Mouse (Mus musculus): Measurements from ENCODE around the gene Prr15.

Prr15 gene

GRCm38 (mm10) chr6:54325246-54325885 lies at the start of gene Prr15:
TSS of gene Prr15 (plus strand) at chr6:54325835.
- no peak for DNase-seq

GRCm38 (mm10) chr6:54277234-54277633 lies 48.4 kb upstream of the Prr15 start:
- DNase-seq: no peak

- no peak for DNase-seq
These were observed 47.8 kb upstream of the Prr15 start for GRCm38 (mm10) chr6:54277828-54278227.

DNA sequence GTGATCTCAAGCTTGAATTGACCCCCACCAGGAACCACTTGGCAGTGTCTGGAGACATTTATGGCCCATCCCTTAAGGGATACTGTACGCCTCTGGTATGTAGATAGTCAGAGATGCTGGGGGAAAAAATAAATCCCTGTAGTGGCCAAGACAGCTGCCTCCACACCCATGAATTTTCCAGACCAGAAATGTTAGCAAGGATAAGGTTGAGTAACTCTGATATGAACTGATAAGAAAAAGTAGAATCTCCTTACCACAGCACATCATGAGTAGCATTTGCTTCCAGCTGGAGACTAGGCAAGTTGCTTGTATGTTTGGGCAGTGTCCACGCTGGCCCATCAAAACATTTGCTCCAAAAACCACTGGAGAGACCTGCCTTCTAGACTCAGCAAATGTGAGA lies 47.0 kb upstream of the Prr15 start:
- DNase-seq: no peak

DNA sequence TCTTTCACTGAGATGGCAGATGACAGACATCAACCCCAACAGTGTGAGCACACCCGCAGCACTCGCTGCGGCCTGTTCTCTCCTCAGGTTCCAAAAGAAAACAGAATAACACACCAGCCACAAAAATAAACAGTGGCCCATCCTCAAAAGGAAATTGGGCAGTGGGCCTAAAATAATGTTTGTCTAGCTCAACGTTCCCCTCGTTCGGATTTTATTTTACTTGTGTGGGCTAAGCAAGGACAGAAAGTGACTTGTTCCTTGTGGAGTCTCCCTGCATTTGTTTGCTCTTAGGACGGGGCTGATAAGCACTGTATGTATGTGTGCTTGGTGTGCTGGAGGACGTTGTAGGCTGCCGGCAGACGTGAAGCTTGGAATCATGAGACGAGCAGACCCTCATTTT lies 46.2 kb upstream of the Prr15 start:
- no peak for DNase-seq

DNA sequence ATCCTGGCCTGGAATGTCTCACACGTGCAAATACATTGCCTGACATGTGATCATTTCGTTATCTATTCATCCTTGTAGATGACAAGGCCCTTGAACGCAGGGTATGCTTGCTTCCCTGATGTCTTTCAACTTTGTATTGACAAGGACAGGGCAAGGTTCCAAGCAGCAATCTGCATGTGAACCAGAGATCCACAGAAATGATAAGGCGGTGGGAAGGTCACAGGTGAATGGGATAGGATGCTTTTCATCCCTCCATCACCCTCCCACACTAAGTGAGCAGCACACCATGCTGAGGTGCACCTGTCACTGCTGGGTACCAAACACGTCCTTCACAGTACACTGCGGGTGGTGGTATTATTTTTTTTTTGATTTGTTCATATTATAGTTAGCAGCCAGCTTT lies 45.4 kb upstream of the Prr15 start:
- no peak for DNase-seq

- DNase-seq: no peak
These were observed 42.3 kb upstream of the Prr15 start for GRCm38 (mm10) chr6:54283299-54283698.

- DNase-seq: no peak
These were observed 41.4 kb upstream of the Prr15 start for GRCm38 (mm10) chr6:54284167-54284711.

GRCm38 (mm10) chr6:54286813-54287212 lies 38.8 kb upstream of the Prr15 start:
- DNase-seq: no peak

DNA sequence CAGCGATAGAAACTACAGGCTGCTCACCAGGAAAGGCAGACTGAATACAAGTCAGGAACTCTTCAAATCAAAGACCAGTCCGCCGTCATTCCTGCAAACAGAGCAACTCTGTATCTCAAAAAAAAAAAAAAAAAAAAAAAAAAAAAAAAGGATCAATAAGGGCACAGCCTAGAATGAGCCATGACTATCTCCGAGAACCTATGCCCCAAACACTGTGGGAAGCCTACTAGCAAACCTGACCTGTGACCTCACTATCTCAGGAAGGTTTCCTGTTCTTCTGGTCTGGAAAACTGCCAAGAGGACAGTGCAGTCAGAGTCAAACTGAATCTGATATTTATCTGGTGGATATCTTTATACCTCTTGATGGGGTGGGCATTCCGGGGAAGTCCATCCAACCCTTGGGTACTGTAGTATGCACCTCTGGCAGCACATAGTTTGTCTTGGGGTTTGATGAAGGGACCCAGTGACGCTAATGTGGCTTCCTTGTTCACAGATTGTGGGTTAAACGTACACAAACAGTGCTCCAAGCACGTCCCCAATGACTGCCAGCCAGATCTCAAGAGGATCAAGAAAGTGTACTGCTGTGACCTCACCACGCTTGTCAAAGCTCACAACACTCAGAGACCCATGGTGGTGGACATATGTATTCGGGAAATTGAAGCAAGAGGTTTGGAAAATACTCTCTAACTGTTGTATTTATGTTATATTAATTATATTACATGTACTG lies 35.7 kb upstream of the Prr15 start:
- DNase-seq: no peak

DNA sequence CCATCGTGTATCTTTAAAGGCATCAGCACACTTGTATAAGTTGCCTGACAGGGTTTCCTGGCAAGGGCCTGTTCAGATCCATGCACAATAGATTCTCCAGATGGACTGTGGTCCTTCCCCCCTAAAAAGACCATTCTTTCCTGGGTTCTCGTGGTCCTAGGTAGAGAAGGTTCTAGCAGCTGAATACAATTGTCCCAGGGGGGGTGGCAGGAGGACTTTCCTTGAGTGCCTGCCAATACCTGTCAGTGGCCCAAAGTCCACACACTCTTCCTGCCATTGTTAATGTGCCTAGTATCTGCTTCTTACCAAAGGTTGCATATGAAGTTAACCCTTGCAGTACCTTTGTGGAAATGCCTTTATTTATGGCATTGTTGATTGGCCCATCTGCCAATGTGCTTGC lies 28.4 kb upstream of the Prr15 start:
- no peak for DNase-seq

- DNase-seq: no peak
These were observed 26.2 kb upstream of the Prr15 start for GRCm38 (mm10) chr6:54299417-54299816.

- no peak for DNase-seq
These were observed 19.9 kb upstream of the Prr15 start for GRCm38 (mm10) chr6:54305777-54306176.

GRCm38 (mm10) chr6:54313071-54313470 lies 12.6 kb upstream of the Prr15 start:
- DNase-seq: no peak

- DNase-seq: no peak
These were observed 7.0 kb upstream of the Prr15 start for GRCm38 (mm10) chr6:54318618-54319017.

GRCm38 (mm10) chr6:54319198-54319597 lies 6.4 kb upstream of the Prr15 start:
- no peak for DNase-seq

DNA sequence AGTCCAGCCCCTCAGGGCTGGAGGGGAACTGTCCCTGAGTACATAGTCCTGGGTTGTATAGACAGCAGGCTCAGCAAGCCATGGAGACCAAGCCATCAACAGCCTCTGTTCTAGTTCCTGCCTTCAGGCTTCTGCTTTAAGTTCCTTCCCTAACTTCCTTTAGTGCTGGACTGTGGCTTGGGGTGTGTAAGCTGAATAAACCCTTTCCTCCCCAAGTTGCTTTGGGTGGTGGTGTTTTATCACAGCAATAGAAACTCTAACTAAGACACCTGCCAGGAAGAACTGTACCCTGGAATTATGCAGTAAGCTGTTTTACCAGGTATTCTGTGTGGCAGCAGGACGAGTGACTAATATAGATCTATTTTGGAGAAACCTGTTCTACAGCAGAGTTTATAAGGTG lies 5.4 kb upstream of the Prr15 start:
- DNase-seq: no peak

- peak; percentile 71 to 80 for DNase-seq
These were observed 1.3 kb downstream of the Prr15 start for GRCm38 (mm10) chr6:54326671-54327625.

- DNase-seq: peak; percentile 75
These were observed 2.0 kb downstream of the Prr15 start for GRCm38 (mm10) chr6:54327626-54328003.

DNA sequence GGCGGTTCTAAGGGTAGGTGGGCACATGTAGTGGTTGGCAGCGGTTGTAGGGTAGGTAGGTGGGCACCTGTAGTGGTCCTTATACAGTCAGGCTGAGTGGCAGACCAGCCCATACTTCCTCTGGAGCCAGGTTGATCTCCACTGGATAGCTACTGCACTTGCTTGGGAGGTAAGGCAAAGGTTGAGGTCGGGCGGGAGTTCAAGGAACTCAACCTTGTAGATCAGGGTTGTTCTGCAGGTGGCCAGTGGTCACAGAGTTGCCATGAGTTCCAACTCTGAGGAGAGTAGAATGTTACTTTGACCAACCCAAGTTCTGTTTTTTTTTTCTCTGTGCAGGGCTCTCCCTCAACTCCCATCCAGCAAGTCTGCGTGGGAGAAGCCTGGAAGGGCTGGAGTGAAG lies 3.1 kb downstream of the Prr15 start:
- DNase-seq: no peak

GRCm38 (mm10) chr6:54329598-54329997 lies 4.0 kb downstream of the Prr15 start:
- no peak for DNase-seq

GRCm38 (mm10) chr6:54330166-54330565 lies 4.5 kb downstream of the Prr15 start:
- DNase-seq: no peak

DNA sequence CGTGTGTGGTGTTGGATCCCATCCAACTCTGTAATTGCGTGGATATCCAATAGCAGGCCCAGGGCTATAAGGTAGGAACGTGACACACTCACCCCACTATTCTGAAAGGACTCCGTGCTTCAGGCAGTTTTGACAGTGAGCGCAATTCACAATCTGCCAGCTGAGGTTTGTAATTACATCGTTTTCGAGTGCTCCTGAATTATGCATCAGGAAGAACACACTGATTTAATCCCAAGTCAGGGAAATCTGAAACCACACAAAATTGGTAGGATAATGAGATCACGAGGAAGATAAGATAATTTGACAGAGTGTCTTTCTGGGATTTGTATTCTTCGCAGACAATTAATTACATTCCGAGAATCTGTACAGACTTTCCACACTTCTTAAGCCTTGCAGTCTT lies 6.1 kb downstream of the Prr15 start:
- DNase-seq: no peak
